Mouse (Mus musculus) ovary, postnatal 36 days (tissue): Measurements from ENCODE around the gene Clic5.
"Not testable (repeated sequence)": the region's sequence is repeated elsewhere in the genome, so short reads cannot be mapped to it uniquely, and the experiment has no call there.

Experiments
- DNase-seq: peaks from one replicate; pipeline ENCODE4 v3.0.0; 2022; ENCODE audit warnings: low spot score, mixed read lengths

Clic5 gene

DNA sequence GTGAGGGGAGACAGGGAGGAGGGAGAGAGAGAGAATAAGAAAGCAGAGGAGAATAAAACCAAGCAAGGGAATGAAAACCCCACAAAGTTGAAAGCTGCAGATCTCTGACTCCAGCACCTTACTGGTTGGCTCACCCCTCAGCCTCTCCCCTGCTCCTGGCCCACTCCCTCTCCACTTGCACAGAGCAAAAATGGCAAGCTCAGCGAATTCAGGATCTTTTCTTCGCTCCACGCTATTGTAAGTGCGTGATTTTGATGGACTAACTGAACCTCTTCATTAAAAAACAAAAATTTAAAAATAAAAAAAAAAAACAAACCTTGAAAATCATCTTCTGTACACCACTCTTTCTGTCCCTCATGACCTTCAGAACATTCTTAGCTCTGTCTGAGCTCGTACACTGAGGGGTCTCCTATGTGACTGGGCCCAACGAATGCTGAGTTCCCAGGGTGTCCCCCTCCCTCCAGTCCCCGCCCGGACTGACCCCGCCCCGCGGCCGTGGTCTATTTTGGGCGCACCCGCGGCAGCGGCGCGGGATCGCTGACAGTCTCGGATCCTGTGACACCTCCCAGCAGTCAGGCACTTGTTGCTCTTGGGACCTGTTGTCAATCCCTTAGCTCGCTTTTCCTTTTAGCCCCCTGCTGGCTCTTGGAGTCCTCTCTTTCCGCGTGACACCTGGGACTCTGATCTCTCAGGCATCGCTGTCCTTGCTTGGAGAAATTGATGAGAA, at the start of gene Clic5:
Gene Clic5, plus strand, starts transcription at position 543 of the 727 bp plus-strand sequence.
- peak; percentile 46 for DNase-seq

DNA sequence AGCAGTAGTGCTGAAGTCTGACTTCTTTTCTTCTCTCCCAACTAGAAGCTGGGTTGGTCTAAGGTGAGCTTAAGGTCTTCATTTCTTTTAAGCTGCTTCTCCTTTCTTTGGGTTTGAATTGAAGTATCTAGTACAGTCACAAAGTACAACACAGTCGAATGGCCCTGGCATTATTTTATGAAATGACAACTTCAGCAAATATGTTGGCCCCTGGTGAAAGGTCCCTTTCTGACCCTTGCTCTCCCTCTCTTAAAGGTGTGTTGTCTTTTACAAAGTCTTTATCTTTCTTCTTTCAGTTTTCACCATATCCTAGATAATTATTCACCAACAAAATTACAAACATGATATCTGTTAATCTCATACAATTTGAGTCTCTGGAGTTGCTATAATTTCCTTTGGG, 42.6 kb upstream of the Clic5 start:
- no peak for DNase-seq

DNA sequence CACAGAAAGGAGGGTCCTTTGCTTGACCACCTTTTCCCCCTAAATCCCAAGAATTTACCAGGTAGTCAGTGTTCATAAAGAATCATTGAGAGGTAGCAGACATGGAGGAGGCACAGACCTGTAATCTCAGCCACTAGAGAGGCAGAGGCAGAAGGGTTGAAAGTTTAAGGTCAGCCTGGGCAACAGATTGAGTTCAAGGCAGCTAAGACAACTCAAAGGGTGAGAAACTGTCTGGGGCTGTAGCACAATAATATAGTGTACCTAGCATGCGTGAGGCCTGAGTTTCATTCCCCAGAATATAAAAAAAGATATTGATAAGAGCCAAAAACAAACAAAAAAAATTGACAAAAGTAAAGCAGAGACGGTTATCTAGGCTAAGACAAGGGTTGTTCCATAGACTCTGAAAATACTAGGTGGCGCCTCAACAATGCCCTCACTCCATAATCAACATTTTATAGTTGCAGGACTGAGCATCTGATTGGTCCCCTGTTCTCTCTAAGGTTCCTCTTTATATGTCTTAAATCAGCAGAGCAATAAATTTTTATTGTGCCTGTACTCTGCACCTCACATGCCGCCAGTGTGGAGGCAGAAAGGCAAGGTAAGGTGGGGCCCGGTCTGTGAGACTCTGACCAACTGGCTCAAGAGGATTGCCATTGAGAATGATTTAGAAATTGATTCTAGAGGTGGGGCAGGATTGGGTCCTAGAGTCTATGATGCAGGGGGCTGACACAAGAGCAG, 40.1 kb upstream of the Clic5 start:
- DNase-seq, result no peak

DNA sequence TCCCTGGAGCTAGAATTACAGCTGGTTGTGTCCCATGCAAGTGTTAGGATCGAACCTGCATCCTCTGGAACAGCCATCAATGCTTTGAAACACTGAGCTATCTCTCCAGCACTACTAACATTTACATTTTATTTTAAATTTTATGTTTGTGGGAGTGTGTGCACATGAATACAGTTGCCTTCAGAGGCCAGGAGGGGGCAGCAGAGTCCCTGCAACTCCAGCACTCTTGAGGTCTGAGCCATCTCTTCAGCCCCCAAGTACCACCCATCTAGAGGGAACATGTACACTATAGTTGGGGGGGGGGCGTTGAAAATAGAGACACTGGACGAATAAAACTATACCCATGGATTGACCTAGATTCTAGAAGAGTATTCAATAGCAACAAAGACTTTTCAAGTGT, 37.3 kb upstream of the Clic5 start:
- peak; percentile 31 for DNase-seq

DNA sequence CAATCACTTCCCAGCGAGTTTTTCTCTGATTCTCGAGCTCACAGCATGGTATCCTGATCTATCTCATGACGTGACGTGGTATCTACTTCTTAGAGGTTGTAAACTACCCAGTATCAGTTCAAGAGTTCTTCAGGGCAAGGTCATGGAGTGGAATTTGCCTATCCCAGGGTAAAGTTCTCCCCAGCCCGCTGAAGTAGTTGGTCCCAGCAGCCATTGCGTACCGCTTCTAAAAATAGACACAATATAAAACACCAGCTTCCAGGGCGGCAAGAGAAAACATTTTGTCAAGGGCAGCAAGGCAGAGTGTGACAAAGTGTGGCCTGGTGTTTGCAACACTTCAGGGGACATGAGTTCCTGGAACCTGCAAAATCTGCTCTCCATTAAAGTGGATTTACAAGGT, 36.5 kb upstream of the Clic5 start:
- DNase-seq, result no peak

DNA sequence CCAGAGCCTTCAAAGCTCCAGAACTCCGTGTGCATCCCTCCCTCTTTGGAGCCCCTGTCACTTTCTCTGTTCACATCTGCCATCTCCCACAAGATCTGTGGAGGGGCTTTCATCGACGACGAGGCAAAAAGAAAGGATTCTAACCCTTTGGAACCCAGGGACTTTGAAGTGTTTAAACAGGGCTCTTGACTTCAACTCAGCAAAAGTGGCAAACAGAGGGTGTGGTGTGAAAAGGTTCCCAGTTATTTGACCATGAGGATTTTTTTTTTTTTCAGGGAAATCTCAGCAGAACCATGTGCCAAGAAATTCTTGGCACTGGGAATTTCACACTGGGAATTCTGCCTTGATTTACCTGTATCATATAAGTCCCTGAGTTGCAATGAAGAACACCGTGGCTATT, 34.5 kb upstream of the Clic5 start:
- DNase-seq, result no peak

DNA sequence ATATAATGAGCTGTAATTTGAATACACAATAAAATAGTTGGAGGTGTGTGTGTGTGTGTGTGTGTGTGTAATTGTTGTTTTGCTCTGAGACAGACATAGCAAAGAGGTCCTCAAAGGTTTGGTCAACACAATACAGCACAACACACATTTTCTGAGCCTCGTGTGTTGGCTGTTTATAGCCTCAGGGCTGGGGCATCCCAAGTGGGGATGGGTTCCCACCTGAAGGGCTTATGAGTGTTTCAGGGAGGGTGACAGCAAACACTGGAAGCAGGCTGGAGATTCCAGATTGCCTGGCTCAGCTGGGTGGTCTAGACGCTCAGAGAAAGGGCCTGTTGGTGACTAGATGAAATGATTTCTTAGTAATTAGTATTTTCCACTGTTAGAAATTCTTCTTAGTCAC, 33.2 kb upstream of the Clic5 start:
- no peak for DNase-seq

DNA sequence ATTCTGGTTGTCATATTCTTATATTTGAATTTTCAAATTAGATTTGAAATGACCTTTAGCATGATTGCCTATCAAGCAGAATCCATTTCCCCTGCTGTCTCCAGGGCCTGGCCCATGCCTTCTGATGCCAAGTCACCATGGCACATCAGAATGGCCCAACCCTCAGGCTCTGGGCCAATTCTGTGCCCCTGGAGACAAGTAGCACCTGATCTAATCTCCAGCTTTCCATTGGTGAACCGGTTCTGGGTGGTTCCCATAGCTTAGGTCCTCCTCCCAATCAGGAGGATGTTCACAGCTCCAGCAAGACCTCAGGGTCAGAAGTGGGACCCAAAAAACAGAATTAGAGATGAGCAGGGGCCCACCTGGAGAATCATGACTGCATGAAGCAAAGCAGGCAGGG, 30.2 kb upstream of the Clic5 start:
- DNase-seq, result no peak

DNA sequence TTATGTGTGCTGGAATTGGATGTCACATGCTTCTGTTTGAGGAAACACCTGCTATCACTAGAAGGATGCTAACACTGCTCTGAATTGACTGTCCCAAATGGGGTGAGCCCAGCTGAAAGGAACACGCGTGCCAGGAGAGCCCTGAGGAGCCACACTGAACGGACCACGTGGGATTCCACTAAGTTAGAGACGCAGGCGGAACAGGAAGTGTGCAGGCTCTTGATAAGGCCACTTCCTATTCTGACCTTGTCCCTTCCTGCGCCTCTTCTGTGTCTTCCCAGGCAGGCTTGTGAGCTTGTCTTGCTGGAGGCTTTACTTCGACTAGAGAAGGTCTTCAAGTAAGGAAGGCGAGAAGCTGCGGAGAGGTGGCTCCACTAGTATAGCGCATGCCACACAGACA, 27.9 kb upstream of the Clic5 start:
- DNase-seq, result no peak

DNA sequence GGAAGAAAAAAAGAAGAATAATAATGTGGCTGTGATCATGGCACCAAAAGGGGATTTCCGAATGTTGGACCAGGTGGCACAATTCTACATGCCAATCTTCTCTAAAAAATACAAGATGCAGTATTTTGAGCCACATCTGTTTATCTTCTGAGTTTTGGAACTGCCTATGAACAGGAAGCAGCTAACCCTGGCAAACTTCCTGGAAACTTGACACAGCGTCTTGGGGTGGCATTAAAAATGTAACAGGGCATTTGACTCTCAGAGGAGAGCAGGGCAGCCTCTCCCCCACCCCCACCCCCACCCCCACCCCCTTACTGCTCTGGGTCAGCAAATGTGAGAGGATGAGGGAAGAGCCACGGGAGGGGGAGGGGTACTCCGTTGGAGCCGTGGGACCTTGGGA, 25.9 kb upstream of the Clic5 start:
- DNase-seq, result no peak

DNA sequence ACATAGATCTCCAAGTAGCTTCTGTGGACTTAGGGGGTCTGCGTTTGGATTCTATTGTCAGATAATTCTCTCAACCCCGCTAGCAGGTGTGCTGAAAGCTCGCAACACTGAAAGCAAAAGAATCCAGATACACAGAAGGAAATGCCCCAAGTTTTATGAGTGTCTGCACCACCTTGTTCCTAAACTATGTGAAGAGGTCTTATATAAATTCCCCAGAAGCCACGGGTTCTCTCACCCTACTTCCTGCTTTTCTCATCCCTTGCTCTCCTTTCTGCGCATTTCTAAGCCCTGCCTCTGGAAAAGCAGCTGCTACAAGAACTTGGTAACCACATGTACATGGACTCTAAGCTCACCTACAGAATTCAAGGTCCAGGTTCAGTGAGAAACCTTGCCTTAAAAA, 25.4 kb upstream of the Clic5 start:
- no peak for DNase-seq

DNA sequence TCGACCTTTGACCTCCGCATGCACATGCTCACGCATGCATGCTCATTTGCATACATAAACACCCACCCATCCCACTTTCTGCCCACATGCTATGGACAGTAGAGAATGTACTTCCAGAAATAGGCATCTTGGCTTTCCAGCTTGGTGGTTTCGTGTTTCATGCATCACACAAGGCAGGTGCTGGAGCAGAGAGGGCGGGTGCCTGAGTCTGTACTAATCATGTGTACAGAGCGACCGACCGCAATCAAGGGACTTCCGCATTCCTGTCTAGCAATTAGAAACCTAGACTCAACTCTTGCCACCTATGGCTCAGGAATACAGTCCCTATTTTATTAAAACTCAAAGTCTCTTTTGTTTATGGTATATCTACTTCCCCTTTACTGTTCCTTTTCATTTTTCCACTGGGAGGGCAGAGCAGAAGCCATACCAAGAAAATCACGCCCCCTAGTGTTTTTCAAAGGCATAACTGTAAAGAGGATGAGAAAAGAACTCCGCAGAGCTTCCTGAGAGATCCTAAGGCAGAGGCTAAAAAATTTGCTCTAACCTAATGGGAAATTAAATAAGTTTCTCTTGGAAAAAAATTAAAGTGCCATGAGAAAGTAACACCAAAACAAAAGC, 22.5 kb upstream of the Clic5 start:
- DNase-seq, result no peak

DNA sequence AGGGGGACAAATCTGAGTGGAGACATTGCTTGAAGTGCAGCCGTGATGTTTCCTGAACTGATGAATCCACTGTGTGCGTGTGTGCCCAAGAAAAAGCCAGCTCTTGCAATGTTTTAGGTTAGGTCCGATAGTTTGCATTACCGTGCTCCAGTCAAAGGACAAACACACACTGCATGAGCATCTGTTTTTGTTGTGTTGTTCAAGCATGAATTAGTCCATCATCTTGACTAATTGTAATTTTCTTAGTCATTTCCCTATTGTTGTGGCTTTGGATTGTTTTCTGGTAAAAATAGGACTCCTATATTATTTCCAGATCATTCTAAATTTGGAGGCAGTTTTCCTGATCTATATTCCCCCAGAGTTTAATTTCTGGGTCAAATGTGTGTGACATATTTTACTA, 18.7 kb upstream of the Clic5 start:
- DNase-seq, result no peak

DNA sequence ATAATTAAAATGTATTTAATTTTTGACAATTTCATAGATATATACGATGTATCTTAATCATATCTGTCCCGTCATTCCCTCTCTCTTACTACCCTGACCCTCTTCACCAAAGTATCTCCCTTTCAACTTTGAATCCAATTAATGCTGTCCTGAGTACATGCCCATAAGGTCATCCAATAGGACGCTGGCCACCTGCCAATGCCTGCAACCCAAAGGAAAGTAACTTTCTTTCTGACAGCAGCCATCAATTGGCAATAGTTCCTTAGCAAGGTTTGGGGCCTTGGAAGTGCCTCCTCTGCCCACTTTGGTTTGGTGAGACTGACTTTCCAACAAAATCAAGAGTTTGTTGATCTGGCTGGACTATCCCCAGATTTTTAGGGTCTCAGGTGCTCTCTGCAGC, 18.1 kb upstream of the Clic5 start:
- no peak for DNase-seq

DNA sequence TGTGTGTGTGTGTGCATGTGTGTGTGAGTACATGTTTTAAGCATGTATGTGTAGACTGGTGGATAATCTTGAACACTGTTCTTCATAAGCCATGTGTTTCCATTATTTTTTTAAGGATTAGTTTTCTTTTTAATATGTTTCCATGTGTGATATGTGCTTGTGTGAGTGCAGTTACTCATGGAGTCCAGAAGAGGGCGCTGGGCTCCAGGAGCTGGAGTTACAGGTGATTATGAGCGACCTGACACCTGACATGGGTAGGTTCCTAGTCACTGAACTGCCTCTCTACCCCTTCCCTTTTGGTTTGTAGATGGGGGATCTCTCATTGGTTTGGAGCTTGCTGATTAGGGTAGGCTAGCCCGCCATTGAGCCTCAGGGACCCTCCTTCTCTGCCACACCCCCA, 16.5 kb upstream of the Clic5 start:
- DNase-seq, result no peak

DNA sequence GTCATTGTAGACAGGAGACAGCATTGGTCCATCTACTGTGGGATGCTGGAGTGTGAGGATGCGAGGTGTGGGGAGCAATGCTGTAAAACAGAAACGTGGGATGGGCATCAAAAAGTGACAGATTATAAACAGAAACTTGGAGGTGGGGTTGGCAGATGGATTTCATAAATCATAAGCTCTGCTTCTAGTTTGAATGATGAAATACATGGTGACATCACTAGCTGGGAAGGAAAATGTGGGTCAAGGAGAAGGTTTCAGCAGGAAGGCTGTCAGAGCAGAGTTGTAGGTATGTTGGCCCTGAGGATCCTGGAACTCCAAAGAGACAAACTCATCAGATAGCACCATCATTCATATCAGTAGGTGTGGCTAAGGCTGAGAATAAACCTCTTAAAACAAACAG, 15.0 kb upstream of the Clic5 start:
- DNase-seq, result no peak

DNA sequence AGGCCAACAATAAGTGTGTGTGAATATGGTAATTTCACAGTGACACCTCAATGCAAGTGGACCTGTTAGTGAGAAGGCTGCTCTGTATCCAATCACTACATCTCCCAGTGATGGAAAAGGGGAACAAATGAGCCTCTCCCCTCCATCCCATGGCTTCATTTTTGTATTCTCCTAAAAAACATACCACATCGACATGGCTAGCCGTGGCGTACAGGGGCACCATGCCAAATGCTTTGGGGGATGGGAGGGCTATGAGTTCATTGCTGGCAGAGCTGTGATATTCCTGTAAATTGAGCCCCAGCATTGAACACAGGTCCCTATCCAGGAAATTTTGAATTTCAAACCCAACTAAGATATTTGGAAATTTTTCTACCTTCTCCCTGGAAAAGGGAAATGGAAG, 11.1 kb upstream of the Clic5 start:
- no peak for DNase-seq

DNA sequence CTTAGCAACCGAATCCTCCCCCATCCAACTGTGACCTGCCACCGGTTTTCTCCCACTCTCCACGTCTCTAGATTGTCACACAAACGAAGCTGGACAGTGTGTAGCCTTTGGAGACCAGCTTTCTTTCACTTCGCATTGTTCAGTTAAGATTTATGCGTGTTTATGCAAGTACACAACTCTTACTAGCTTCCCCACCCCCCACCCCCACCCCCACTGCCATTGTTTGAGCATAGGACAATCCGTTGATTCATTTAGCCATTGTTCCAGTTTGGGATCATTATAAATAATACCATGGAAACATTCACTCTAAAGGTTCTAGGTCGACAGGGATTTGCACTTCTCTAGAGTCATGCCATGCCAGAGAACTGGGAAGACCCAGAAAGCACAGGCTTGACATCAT, 7.0 kb upstream of the Clic5 start:
- DNase-seq, result no peak

DNA sequence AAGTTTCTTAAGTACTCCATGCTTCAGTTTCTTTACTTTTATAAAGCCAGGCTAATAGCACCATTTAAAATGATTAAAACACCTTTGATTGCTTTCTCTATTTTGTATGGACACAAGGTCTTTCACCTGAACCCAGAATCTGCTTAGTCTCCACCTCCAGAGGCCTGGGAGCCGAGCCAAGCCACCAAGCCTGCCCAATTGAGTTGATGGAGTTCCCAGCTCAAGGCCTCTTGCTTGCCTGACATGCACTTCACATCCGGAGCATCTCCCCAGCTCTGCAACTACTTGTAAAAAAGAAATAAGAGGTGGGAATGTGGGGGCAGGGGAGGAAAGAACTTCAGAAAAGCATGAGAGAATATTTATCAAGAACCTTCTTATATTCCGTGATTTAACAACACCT, 1.5 kb upstream of the Clic5 start:
- DNase-seq, result no peak

DNA sequence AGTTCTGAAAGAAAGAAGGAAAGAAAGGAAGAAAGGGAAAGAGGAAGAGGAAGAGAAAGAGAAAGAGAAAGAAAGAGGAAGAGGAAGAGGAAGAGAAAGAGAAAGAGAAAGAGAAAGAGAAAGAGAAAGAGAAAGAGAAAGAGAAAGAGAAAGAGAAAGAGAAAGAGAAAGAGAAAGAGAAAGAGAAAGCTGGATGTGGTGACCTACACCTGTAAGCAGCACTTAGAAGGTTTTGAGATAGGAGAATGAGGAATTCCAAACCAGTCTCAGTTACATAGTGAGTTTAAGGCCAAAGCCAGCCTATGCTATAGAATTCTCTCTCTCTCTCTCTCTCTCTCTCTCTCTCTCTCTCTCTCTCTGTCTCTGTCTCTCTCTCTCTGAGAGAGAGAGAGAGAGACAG, 847 bp upstream of the Clic5 start:
- DNase-seq, result not testable (repeated sequence)

DNA sequence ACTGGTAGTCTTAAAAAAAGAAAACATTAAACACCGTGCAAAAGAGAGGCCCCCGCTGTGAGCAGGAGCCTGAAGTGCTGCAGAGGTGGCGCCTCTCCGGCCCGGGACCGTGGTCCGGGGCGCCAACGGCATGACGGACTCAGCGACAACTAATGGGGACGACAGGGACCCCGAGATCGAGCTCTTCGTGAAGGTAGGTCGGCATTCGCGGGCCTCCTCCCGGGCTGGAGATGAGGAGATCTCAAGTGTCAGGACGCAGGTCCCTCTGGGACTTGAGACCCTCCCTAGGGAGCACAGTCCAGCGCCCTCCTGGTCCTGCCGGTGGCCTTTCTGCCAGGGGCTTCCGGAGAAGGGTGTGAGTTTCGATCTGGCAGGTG, 373 bp downstream of the Clic5 start:
- no peak for DNase-seq

DNA sequence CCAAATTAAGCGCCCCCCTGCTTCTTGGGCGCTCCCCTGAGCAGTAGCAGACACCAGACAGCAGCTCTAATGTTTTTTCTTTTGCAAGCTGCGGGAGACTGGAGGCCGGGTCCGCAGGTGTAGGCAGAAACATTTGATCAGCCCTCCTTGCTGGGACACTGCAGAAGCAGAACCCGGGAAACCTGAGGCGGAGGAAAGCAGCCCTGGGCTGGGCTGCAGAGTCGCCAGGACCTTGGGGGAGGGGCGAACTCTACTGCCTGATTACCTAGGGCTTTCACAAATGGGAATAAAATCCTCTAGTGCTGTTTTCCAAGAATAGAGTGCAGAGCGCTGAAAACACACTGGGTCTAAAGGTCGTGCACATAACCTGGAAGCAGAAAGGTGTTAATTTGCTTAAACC, 1.3 kb downstream of the Clic5 start:
- peak; percentile 10 for DNase-seq

DNA sequence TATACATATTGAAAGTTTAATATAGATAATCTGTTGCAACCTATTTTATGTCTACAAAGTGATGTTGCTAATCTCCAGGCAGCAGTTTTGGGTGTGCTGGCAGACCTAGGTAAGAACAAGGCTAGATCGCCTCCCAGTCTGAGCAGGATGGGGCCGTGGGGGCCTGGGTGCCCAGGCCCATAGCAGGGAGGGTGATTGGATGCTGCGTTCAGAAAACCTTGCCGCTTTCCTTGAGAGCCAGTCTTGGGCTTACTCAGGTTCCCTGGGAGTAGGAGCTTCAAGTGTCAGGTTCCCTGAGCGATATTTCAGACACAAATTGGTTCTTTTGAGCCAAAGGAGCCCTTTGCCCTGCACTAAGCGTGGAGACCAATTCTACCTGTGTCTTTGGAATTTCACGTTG, 1.9 kb downstream of the Clic5 start:
- DNase-seq, result no peak

DNA sequence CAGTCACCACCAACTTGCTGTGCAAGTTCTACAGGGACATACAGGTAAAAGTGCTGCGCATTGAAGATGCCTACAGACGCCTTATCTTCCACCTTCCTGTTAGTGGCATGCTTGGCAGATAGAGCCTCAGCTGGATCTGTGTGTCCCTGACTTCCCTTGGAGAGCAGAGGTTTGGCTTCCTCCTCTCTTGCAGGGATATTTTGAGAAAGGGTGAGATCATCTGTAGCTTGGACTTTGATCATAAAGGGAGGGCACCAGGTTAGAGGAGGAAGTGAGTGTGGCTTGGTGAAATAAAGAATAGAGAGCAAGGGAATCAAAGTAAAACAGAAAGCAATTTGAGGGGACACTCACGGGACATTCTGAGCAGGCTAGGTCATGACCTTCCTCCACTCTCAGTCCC, 4.6 kb downstream of the Clic5 start:
- DNase-seq, result no peak
